Mouse (Mus musculus) frontal cortex, postnatal 36 days (tissue): ENCODE results near the gene Sept11.

Experiments
- DNase-seq, 2 experiments: peaks; one replicate each; pipeline ENCODE4 v3.0.0; 2022; ENCODE audit warnings: low spot score in 2 of 2

Sept11 gene

GRCm38 (mm10) chr5:93095301-93095700 is 2.1 kb downstream of the Sept11 start:
- DNase-seq, result no peak

- DNase-seq, result no peak
Observed at GRCm38 (mm10) chr5:93097204-93097906, 4.1 kb downstream of the Sept11 start.

DNA sequence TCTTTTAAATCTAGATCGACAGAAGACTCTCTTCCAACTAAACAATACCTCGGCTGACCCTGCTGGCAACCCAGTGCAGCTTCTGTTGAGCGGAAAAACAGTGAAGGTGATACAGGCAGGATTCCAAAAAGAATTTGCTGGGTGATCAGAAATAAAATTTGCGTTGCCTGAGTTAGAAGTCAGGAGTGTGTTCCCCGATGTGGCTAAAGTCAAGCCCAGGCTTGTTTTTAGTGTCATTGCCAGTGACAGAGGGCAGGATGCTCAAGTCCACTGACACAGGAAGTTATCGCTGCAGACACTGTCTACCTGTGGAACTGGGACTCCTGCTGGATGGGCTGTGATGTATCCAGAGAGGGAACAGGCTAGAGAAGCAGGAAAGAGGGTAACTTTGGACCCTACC is 5.0 kb downstream of the Sept11 start:
- DNase-seq, result no peak

- no peak for DNase-seq
Observed at GRCm38 (mm10) chr5:93098811-93099210, 5.6 kb downstream of the Sept11 start.

- no peak for DNase-seq
Observed at GRCm38 (mm10) chr5:93100906-93101305, 7.7 kb downstream of the Sept11 start.

GRCm38 (mm10) chr5:93101371-93101791 is 8.1 kb downstream of the Sept11 start:
- DNase-seq, result no peak

DNA sequence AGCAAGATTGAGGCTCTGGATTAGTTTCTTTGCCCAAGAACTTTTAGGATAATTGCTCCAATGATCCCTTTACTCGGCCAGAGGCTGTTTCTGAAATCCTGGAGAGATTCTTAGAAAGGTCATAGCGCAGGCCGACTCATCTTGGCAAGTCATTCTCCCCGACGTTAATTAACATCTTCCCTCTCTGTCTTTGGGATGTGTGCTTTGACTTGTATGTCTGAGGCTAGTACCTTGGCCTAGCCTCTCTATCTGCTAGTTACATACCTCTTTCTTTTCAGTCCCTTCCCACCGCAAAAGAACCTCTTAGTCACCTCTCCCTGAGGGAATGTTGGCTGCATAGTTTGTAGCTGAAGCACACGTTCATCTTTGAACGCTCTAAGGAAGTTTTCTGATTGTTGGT is 10.4 kb downstream of the Sept11 start:
- no peak for DNase-seq

DNA sequence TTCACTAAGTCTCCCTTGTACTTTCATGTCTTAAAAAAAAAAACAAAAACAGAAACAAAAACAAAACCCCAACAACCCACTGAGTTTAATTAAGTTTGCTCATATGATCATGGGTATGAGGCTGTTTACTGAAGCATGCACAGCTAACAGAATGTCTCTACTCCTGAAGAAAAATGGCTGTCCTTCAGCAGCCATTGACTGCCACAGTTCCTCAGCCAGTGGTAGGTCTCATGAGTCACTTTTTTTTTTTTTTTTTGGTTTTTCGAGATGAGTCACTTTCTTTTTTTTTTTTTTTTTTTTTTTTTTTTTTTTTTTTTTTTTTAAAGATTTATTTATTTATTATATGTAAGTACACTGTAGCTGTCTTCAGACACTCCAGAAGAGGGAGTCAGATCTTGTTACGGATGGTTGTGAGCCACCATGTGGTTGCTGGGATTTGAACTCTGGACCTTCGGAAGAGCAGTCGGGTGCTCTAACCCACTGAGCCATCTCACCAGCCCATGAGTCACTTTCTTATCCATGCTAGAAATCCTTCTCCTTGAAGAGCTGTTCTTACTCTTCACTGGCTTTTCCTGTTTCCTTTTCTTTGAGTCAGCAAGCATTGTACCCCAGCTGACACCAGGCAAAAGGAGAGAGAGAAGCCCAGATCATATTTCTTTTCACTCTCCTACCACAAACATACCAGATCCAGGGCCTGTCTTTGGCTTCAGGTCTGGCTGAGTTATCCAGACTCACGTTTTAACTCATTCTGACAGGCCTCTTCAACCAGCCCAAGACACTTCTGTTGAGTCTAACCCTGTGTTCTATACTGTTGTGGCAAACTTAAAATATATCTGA is 12.0 kb downstream of the Sept11 start:
- no peak for DNase-seq

GRCm38 (mm10) chr5:93106048-93106447 is 12.8 kb downstream of the Sept11 start:
- no peak for DNase-seq

DNA sequence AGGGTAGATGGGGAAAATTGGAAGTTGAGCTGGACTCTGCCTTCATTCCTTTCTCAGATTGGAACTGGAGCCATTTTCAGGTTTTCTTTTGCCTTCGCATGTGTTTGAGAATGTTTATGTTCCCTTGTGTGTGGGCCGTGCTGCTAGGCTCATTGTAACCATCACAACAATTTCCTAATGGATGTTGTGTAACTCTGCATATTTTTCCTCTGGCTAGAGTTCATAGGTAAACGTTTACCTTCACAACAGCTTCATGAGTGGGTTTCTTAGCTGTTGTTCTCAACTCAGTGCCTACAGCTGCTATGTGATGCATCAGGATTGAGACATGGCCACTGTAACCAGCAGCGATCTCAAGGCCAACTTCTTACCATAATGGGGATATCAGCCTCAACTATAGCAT is 15.5 kb downstream of the Sept11 start:
- no peak for DNase-seq

DNA sequence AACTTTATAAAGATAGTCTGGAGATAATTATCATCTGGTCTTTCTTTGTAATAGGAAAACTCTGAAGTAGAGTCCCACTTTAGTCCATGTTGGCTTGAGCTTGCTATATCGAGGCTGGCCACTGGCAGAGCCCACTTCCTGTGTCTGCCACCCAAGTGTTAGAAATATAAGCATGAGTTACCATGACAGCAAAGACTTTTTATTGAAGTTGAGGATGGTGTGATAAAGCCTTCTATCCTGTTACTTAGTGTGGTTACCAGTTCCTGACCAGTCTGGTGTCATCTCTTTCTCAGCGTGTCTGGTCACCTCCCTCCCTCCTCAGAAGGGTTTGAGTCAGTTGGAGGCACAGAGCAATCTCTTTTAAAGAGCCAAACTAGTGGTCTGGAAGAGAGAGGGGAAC is 16.3 kb downstream of the Sept11 start:
- no peak for DNase-seq

- no peak for DNase-seq
Observed at GRCm38 (mm10) chr5:93112290-93112689, 19.1 kb downstream of the Sept11 start.

- no peak for DNase-seq
Observed at GRCm38 (mm10) chr5:93113517-93113916, 20.3 kb downstream of the Sept11 start.

DNA sequence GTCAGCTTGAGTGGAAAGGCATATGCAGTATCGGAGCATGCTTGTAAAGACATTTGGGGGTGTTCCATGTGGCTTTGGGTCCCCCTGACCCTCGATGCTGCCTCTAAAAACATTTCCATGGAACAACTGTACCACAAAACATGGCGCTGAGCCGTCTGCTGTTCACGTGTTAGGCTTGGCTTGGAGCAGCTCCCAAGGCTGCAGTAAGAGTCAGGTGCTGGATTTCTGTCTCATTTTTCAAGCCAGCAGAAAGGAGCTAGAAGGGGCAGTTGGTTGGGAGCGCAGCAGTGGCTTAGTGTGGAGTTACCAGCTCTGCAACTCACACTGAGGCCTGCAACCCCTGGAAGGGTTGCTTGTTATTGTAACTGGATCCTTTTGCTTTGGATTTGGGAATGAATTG is 21.3 kb downstream of the Sept11 start:
- DNase-seq, result no peak

DNA sequence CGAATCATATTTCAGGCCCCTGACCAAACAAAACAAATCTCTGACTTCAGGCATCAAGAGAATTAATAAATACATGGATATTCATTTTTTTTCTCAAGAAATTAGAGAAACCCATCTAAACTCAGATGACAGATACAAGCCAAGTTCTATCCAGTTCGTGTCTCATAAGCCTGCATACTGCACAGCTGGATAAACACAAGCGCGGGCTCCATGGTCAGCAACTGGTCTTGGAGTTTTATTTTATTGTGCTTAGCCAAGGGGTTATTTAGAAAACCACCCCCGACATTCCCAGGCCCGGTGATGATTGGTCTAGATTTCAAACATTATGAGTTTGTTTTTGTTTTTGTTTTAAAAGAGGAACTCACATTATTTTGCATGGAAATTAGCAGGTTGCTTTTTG is 21.8 kb downstream of the Sept11 start:
- no peak for DNase-seq

GRCm38 (mm10) chr5:93115854-93116253 is 22.6 kb downstream of the Sept11 start:
- no peak for DNase-seq

DNA sequence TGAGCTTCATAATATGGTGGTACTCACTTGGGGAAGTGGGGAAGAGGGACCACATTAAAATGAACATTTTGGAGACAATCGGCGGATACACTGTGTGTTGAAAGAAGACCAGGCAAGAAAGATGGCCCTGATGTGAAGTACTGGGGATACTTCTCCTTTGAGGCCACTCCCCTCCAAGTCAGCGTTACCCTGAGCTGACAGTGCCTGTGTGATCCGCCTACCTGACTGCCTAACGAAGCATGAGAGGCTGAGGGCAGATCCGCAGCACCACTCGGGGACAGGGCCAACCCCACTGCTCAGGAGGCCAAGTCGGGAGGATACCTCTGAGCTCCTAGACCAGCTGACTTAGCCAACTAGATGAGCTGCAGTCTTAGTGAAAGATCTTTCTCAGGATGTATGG is 24.4 kb downstream of the Sept11 start:
- no peak for DNase-seq

GRCm38 (mm10) chr5:93121660-93122059 is 28.4 kb downstream of the Sept11 start:
- no peak for DNase-seq

- DNase-seq, result no peak
Observed at GRCm38 (mm10) chr5:93124031-93124826, 31.0 kb downstream of the Sept11 start.

DNA sequence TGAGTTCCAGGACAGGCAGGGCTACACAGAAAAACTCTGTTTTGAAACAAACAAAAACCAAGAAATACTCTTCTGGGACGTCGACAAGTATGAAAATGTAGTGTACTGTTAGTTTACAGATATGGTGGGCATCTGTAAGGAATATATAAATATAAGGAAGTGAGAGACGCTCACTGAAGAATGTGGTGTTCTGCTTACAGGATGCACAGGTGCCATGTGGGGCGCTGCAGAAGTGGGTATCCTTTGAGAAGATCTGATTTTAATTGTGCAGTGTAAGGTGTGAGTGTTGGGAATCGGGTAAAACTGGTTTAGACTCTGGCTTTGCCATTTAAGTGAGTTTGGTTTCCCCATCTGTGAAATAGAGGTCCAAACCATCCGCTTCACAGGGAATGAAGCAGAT is 32.1 kb downstream of the Sept11 start:
- DNase-seq, result no peak

DNA sequence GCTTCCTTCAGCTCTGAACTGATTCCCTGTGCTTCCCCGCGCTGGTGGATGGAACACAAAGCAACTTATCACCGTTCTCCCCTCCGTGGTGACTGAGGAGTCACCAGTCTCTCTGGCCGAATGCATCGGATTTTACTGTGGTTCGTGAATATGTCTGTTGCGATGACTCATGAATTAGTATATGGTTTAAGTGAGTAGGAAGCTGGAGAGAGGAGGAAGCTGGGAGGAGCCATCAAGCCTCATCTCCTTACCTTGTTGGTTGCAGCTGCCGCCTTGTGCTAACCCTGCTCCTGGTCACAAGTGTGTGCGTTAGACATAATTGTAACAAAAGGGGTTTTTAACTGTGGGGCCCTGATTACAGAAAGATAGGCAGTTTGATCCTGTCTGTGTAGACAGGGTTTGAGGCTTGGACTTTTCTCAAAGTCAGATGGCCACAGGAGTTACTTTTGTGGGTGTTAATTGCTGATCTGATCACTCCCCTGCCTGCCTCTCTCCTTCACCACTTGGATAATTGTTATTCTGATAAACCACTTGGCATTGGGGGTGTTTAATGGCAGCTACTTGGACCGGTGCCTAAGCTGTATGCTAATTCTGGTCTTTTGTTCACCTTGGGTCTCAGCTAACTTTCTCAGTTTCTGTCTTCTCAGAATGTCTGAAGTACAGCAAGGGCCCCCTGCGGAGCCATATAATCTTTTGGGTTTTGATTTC is 33.1 kb downstream of the Sept11 start:
- DNase-seq, result peak in 1 of 2 experiments; percentile 39
